Mouse (Mus musculus): ENCODE measurements around the gene Slc19a1.

Gene Slc19a1

DNA sequence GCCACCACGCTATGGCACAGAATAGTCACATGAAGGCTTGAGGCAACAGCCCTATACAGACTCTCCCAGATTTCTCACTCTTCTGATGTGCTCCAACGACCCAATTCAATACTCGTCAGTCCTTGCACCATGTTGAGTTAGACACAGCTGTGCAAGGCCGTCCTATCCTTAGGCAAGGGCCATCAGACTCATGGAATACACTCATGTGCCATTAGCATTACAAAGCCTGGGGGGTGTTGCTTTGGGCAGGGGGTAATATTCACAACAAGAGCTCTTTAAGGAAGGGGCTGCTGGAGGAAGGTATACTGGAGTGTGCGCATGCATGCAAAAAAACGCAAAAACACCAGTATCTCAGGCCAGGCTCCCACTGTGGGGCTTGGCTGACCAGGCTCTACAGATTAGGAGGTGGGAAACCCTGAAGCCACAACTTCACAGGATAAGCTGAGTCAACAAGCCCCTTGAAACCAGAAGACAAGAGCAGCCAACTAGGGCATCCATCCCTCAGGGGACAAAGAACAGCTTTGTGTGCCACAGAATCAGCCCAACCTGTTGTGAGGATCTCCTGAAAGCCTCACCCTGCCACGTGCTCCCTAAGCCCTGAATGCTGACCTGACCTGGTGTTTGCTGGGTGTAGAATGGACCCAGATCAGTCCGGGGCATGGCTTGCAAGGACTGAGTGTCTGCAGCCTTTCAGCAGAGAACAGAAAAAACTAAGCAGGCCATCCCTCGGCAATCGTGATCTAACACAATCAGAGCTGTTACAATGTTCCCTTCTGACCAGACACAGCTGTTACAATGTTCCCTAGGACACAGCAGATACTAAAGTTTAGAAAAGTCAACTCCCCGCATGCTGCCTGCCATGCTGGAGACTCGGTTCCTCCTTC is 65.2 kb downstream of the Slc19a1 start:
- DNase-seq, result no peak

DNA sequence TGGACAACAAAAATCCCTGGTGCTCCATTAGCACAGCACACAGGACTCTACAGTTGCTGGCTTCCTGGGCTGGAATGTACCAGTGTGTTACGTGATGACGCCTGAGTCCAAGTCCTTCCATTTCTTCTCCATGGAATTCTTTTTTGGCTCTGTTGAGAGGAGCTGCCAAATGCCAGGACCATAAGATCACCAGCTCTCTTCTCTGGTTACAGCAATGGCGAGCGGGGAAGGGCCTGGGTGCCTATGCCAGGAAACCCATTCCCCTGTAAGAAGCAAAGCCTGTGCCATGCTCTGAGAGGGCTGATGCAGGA is 65.8 kb downstream of the Slc19a1 start:
- no peak for DNase-seq

DNA sequence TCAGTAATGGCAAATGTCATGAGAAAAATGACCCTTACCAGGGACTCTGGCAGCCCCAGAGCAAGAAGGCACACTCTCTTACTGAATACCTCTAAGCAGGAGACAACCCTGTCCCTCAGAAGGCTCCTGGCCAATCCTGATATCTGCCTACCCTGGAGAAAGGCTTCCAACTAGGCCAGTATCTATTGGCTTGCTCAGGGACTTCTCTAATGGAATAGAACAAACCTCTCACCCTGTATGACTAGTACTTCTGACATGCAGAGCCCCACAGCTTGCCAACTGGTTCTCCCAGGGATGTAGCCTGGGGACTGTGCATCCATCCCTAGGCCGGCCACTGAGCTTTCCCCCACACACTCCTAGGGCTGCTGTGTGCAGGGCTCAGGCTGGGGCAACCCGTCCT is 66.6 kb downstream of the Slc19a1 start:
- DNase-seq, result no peak

DNA sequence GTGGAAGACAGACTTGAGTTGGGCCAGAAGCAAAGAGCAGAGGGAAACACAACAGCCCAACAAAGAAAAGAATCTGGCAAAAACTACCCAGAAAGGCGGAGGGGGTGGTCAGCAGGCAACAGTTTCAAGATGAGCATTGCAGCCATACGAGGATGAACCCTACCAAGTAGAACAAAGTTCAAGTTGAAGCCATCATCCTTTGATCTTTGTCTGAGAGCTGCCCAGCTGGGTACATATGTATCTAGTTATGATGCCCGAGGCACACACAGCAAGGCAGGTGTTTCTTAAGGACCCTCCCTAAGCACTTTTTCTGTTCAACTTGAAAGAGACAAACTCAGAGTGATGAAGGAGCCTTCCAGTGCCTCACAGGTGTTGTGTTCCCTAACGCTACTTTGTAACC is 67.7 kb downstream of the Slc19a1 start:
- no peak for DNase-seq

DNA sequence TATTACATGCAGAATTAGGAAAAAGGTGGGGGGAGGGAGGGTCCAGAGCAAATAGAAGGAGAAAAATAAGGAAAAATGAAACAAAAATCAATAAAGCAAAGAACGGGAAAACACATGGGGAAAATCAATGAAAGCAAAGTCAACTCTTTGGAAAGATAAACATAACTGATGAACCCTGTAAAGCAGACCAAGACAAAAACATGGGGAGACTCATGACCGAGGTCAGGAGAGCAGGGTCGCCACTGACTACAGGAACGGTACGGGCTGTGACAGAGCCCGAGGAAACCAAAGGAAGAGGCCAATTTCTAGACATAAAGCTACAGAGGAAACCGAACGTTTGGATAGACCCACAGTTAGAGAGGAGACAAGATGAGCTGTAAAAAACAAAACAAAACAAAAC is 71.6 kb downstream of the Slc19a1 start:
- no peak for DNase-seq

DNA sequence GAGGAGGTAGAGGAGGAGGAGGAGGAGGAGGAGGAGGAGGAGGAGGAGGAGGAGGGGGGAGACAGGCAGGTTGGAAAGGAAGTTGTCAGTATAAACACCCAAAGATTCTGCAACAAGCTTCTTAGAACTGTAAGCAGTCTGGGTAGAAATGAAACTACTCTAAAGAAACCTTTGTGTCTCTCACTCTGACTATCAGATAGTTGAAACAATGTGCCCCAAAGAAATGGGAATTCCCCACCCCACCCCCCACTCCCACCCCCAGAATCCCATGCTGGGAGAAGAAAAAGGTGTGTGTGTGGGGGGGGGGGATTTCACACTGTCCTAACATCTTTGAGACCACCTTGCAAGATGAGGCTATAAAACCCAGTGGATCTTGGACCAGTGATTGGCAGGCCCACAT is 72.3 kb downstream of the Slc19a1 start:
- no peak for DNase-seq

DNA sequence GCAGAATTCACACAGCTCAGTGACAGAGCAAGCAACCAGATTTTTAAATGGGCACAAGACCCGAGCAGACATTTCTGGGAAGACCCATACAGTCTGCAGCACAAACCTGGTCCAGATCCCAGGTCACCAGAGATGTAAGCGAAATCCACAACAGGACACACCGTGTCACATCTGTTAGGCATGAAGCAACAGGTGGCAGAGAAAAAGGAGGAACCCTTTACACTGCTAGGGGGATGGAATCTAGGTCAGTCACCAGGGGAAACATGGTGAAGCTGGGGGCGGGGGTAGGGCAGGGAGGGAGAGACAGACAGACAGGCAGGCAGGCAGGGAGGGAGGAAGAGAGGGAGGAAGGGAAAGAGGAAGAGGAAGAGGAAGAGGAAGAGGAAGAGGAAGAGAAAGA is 76.1 kb downstream of the Slc19a1 start:
- no peak for DNase-seq

DNA sequence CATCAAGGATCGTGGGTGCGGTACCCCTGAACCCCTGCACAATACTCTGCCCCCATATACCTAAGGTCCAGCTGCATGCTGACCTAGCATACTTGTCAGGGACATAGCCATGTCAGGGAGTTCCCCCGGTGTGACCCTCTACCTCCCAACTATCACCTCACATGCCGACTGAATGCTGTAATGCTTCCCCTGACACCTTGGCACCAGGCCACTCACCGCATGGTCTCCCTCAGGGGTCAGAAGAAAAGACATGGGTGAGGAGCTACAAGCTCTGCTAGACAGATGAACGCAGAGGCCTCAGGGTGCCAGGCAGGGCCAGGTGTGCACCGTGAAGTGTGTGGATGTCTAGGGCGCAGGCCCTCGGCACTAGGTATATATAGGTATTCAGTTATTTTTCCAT is 78.0 kb downstream of the Slc19a1 start:
- no peak for DNase-seq

Data from right cerebral cortex, postnatal 14 days (tissue).